Mouse (Mus musculus): Measurements from ENCODE around the gene Tmem63c. TPM values are rescaled to one million over a fixed set of nuclear protein-coding genes. Genes with fewer than 3 reads are reported as not detected.

Tmem63c gene
- polyA plus RNA-seq, 1 experiment from 2014 or later = 11.2 TPM

- Histone ChIP-seq H3K36me3 (ENCODE audit: control insufficient read depth, insufficient read depth) (no peaks in the 10 kb centered on the region), H3K9me3 (ENCODE audit: control insufficient read depth, low read length) (no peaks in the 10 kb centered on the region), H3K9ac (replicated peaks; ENCODE audit: low read depth, low read length) (no peak overlapping the region), H3K4me2 (ENCODE audit: low read length) (no peak overlapping the region), H3K4me1 (replicated peaks; ENCODE audit: control insufficient read depth, insufficient read depth, low read length) (no peaks in the 10 kb centered on the region; the same call in 1 of the 2 replicates), H3K27ac (ENCODE audit: low read length) (no peak overlapping the region), H3K27me3 (replicated peaks; ENCODE audit: control insufficient read depth, insufficient read depth, low read length) (no peaks in the 10 kb centered on the region), H3K4me3 (replicated peaks; ENCODE audit: low read length) (no peak overlapping the region)
- WGBS = 86% methylated on average over 4 of the region's 4 CpGs
- ATAC-seq = no peak
Observed at GRCm38 (mm10) chr12:86998699-86999098, 22.4 kb upstream of the Tmem63c start.

GRCm38 (mm10) chr12:86999283-86999820 lies 21.8 kb upstream of the Tmem63c start:
- Histone ChIP-seq H3K4me1 (replicated peaks; ENCODE audit: control insufficient read depth, insufficient read depth, low read length) (no peaks in the 10 kb centered on the region; the same call in 1 of the 2 replicates), H3K36me3 (ENCODE audit: control insufficient read depth, insufficient read depth) (no peaks in the 10 kb centered on the region), H3K4me2 (ENCODE audit: low read length) (no peak overlapping the region), H3K9ac (replicated peaks; ENCODE audit: low read depth, low read length) (no peak overlapping the region), H3K9me3 (ENCODE audit: control insufficient read depth, low read length) (no peaks in the 10 kb centered on the region), H3K27me3 (replicated peaks; ENCODE audit: control insufficient read depth, insufficient read depth, low read length) (no peaks in the 10 kb centered on the region), H3K4me3 (replicated peaks; ENCODE audit: low read length) (no peak overlapping the region), H3K27ac (ENCODE audit: low read length) (no peak overlapping the region)
- WGBS = 71% methylated on average over 10 of the region's 10 CpGs
- ATAC-seq = no peak

- no peak overlapping the region for H3K27ac ChIP-seq (ENCODE audit: low read length)
- WGBS = 43% methylated on average over 5 of the region's 5 CpGs
- no peak overlapping the region for H3K9ac ChIP-seq (replicated peaks; ENCODE audit: low read depth, low read length)
- H3K4me1 ChIP-seq (replicated peaks; ENCODE audit: control insufficient read depth, insufficient read depth, low read length) = no peaks in the 10 kb centered on the region; the same call in 1 of the 2 replicates
- peak; percentile 30; the same call in 1 of the 2 replicates for ATAC-seq
- no peaks in the 10 kb centered on the region for H3K36me3 ChIP-seq (ENCODE audit: control insufficient read depth, insufficient read depth)
- H3K4me2 ChIP-seq (ENCODE audit: low read length) = no peak overlapping the region
- H3K9me3 ChIP-seq (ENCODE audit: control insufficient read depth, low read length) = no peaks in the 10 kb centered on the region
- no peak overlapping the region for H3K4me3 ChIP-seq (replicated peaks; ENCODE audit: low read length)
- H3K27me3 ChIP-seq (replicated peaks; ENCODE audit: control insufficient read depth, insufficient read depth, low read length) = no peaks in the 10 kb centered on the region
Observed at GRCm38 (mm10) chr12:87000151-87000839, 20.8 kb upstream of the Tmem63c start.

- WGBS = 40% methylated on average over 6 of the region's 6 CpGs
- Histone ChIP-seq H3K36me3 (ENCODE audit: control insufficient read depth, insufficient read depth) (no peaks in the 10 kb centered on the region), H3K9me3 (ENCODE audit: control insufficient read depth, low read length) (no peaks in the 10 kb centered on the region), H3K4me3 (replicated peaks; ENCODE audit: low read length) (no peak overlapping the region), H3K27me3 (replicated peaks; ENCODE audit: control insufficient read depth, insufficient read depth, low read length) (no peaks in the 10 kb centered on the region), H3K4me1 (replicated peaks; ENCODE audit: control insufficient read depth, insufficient read depth, low read length) (no peaks in the 10 kb centered on the region; the same call in 1 of the 2 replicates), H3K9ac (replicated peaks; ENCODE audit: low read depth, low read length) (no peak overlapping the region), H3K27ac (ENCODE audit: low read length) (no peak overlapping the region), H3K4me2 (ENCODE audit: low read length) (no peak overlapping the region)
- ATAC-seq = peak; percentile 39; the same call in 1 of the 2 replicates
Observed at GRCm38 (mm10) chr12:87000840-87001176, 20.3 kb upstream of the Tmem63c start.

- no peak for ATAC-seq
- WGBS = 61% methylated on average over 7 of the region's 7 CpGs
Observed at GRCm38 (mm10) chr12:87002209-87002608, 18.9 kb upstream of the Tmem63c start.

GRCm38 (mm10) chr12:87002815-87003214 lies 18.3 kb upstream of the Tmem63c start:
- 75% methylated on average over 7 of the region's 7 CpGs for WGBS
- Histone ChIP-seq H3K9ac (replicated peaks; ENCODE audit: low read depth, low read length) (no peak overlapping the region), H3K4me2 (ENCODE audit: low read length) (no peak overlapping the region)

More at GRCm38 (mm10) chr12:87002209-87002608, 18.9 kb upstream of the Tmem63c start:
- Histone ChIP-seq H3K9ac (replicated peaks; ENCODE audit: low read depth, low read length) (no peak overlapping the region), H3K9me3 (ENCODE audit: control insufficient read depth, low read length) (no peaks in the 10 kb centered on the region), H3K4me3 (replicated peaks; ENCODE audit: low read length) (no peak overlapping the region), H3K4me1 (replicated peaks; ENCODE audit: control insufficient read depth, insufficient read depth, low read length) (no peaks in the 10 kb centered on the region; the same call in 1 of the 2 replicates), H3K36me3 (ENCODE audit: control insufficient read depth, insufficient read depth) (no peaks in the 10 kb centered on the region), H3K4me2 (ENCODE audit: low read length) (no peak overlapping the region), H3K27ac (ENCODE audit: low read length) (no peak overlapping the region), H3K27me3 (replicated peaks; ENCODE audit: control insufficient read depth, insufficient read depth, low read length) (no peaks in the 10 kb centered on the region)

GRCm38 (mm10) chr12:87003606-87004005 lies 17.5 kb upstream of the Tmem63c start:
- Histone ChIP-seq H3K4me2 (ENCODE audit: low read length) (no peak overlapping the region), H3K27me3 (replicated peaks; ENCODE audit: control insufficient read depth, insufficient read depth, low read length) (no peaks in the 10 kb centered on the region), H3K36me3 (ENCODE audit: control insufficient read depth, insufficient read depth) (no peaks in the 10 kb centered on the region), H3K9me3 (ENCODE audit: control insufficient read depth, low read length) (no peaks in the 10 kb centered on the region), H3K4me3 (replicated peaks; ENCODE audit: low read length) (no peak overlapping the region), H3K27ac (ENCODE audit: low read length) (no peak overlapping the region), H3K9ac (replicated peaks; ENCODE audit: low read depth, low read length) (no peak overlapping the region), H3K4me1 (replicated peaks; ENCODE audit: control insufficient read depth, insufficient read depth, low read length) (no peaks in the 10 kb centered on the region; the same call in 1 of the 2 replicates)
- no peak for ATAC-seq
- WGBS = 52% methylated on average over 3 of the region's 3 CpGs

More at GRCm38 (mm10) chr12:87002815-87003214, 18.3 kb upstream of the Tmem63c start:
- Histone ChIP-seq H3K4me1 (replicated peaks; ENCODE audit: control insufficient read depth, insufficient read depth, low read length) (no peaks in the 10 kb centered on the region; the same call in 1 of the 2 replicates), H3K4me3 (replicated peaks; ENCODE audit: low read length) (no peak overlapping the region), H3K27me3 (replicated peaks; ENCODE audit: control insufficient read depth, insufficient read depth, low read length) (no peaks in the 10 kb centered on the region), H3K36me3 (ENCODE audit: control insufficient read depth, insufficient read depth) (no peaks in the 10 kb centered on the region), H3K9me3 (ENCODE audit: control insufficient read depth, low read length) (no peaks in the 10 kb centered on the region), H3K27ac (ENCODE audit: low read length) (no peak overlapping the region)
- ATAC-seq = no peak

GRCm38 (mm10) chr12:87004596-87004995 lies 16.5 kb upstream of the Tmem63c start:
- ATAC-seq = no peak
- H3K9me3 ChIP-seq (ENCODE audit: control insufficient read depth, low read length) = no peaks in the 10 kb centered on the region
- H3K27me3 ChIP-seq (replicated peaks; ENCODE audit: control insufficient read depth, insufficient read depth, low read length) = no peaks in the 10 kb centered on the region
- no peak overlapping the region for H3K4me2 ChIP-seq (ENCODE audit: low read length)
- H3K9ac ChIP-seq (replicated peaks; ENCODE audit: low read depth, low read length) = no peak overlapping the region
- no peaks in the 10 kb centered on the region for H3K36me3 ChIP-seq (ENCODE audit: control insufficient read depth, insufficient read depth)
- no peak overlapping the region for H3K4me3 ChIP-seq (replicated peaks; ENCODE audit: low read length)
- WGBS = 92% methylated on average over 4 of the region's 4 CpGs
- no peaks in the 10 kb centered on the region; the same call in 1 of the 2 replicates for H3K4me1 ChIP-seq (replicated peaks; ENCODE audit: control insufficient read depth, insufficient read depth, low read length)
- no peak overlapping the region for H3K27ac ChIP-seq (ENCODE audit: low read length)

GRCm38 (mm10) chr12:87017041-87017440 lies 4.1 kb upstream of the Tmem63c start:
- ATAC-seq = no peak

More at GRCm38 (mm10) chr12:87017041-87017440, 4.1 kb upstream of the Tmem63c start:
- WGBS = 38% methylated on average over 3 of the region's 3 CpGs
- no peak overlapping the region for H3K4me2 ChIP-seq (ENCODE audit: low read length)
- no peaks in the 10 kb centered on the region for H3K4me1 ChIP-seq (replicated peaks; ENCODE audit: control insufficient read depth, insufficient read depth, low read length)
- H3K27ac ChIP-seq (ENCODE audit: low read length) = no peak overlapping the region
- no peaks in the 10 kb centered on the region for H3K36me3 ChIP-seq (ENCODE audit: control insufficient read depth, insufficient read depth)
- H3K27me3 ChIP-seq (replicated peaks; ENCODE audit: control insufficient read depth, insufficient read depth, low read length) = no peaks in the 10 kb centered on the region
- no peak overlapping the region for H3K9ac ChIP-seq (replicated peaks; ENCODE audit: low read depth, low read length)
- no peak overlapping the region for H3K4me3 ChIP-seq (replicated peaks; ENCODE audit: low read length)
- no peaks in the 10 kb centered on the region for H3K9me3 ChIP-seq (ENCODE audit: control insufficient read depth, low read length)
